Mouse (Mus musculus) midbrain, embryonic 16.5 days (tissue): ENCODE data around the gene Ginm1. TPM values are rescaled to one million over a fixed set of nuclear protein-coding genes. Genes with fewer than 3 reads are reported as not detected.

Source experiments
- ATAC-seq: fragments of 200-750 bp; cut with Nextera tagmentation; 2 replicates; pipeline ENCODE4 v1.8.0; 2017; ENCODE audit warnings: moderate TSS enrichment
- H3K27ac ChIP-seq: fragments of 300-500 bp; sonication (generic); 2 replicates; pipeline ENCODE4 v1.5.1; 2014; ENCODE audit warnings: mild to moderate bottlenecking, low read length, mixed read lengths
- H3K27me3 ChIP-seq: fragments of 300-500 bp; sonication (generic); 2 replicates; pipeline ENCODE4 v1.6.1; 2014; ENCODE audit warnings: low read depth, low read length, mixed read lengths; ENCODE audit not compliant: control insufficient read depth, insufficient read depth
- H3K36me3 ChIP-seq: fragments of 300-500 bp; sonication (generic); 2 replicates; pipeline ENCODE4 v1.6.1; 2014; ENCODE audit warnings: mild to moderate bottlenecking, low read length, moderate library complexity, mixed read lengths; ENCODE audit not compliant: control insufficient read depth, insufficient read depth
- H3K4me1 ChIP-seq: fragments of 300-500 bp; sonication (generic); 2 replicates; pipeline ENCODE4 v1.6.1; 2014; ENCODE audit warnings: mild to moderate bottlenecking, low read length, mixed read lengths; ENCODE audit not compliant: control insufficient read depth, insufficient read depth
- H3K4me2 ChIP-seq: fragments of 300-500 bp; sonication (generic); 2 replicates; pipeline ENCODE4 v1.6.1; 2014; ENCODE audit warnings: mild to moderate bottlenecking, low read length, mixed read lengths
- H3K4me3 ChIP-seq: fragments of 300-500 bp; sonication (generic); 2 replicates; pipeline ENCODE4 v1.5.1; 2014; ENCODE audit warnings: low read depth, mild to moderate bottlenecking, low read length, moderate library complexity, mixed read lengths
- H3K9ac ChIP-seq: fragments of 300-500 bp; sonication (generic); 2 replicates; pipeline ENCODE4 v1.6.1; 2014; ENCODE audit warnings: low read depth, low read length, mixed read lengths
- H3K9me3 ChIP-seq: fragments of 300-500 bp; sonication (generic); replicated peaks from 2 replicates; pipeline ENCODE4 v1.6.1; 2014; ENCODE audit warnings: mild to moderate bottlenecking, low read length, mixed read lengths; ENCODE audit not compliant: control insufficient read depth, poor library complexity, severe bottlenecking
- WGBS: fragments of 180-500 bp; shearing (Covaris S2); extraction: QIAGEN DNeasy Blood & Tissue Kit; methylation state at CpG from one replicate; pipeline ENCODE4 v1.1.7; 2014; 5-methylcytosine and 5-hydroxymethylcytosine counted together
- polyA plus RNA-seq: library from polyadenylated mRNA; unstranded; fragments of >200 nt; fragmentation: Nextera tagmentation; extraction: Ambion mirVana; gene quantifications from 2 replicates; pipeline ENCODE4 v1.2.1, GENCODE M21; 2015

Ginm1 gene
- polyA plus RNA-seq, 1 experiment from 2014 or later: 49.5 TPM

DNA sequence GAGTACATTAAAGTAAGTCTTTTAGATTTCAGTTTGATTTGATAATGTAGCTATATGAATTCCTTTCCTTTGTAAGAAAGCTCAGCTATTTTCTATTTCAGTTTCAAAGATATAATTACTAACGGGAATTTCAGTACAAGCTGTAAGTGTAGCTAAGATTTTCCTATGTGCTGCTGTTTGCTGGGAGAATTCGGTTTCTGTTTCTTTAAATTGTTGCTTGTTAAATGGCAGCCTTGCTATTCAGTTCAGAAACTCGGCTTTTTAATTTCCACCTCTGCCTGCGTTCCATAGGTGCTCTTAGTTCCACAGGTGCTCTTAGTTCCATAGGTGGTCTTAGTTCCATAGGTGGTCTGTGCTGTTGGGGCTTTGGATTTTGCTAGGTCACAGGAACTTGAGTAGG, 26.5 kb upstream of the Ginm1 start:
- ATAC-seq: no peak
- Histone ChIP-seq H3K36me3 (peaks cover 16% of the 10 kb centered on the region), H3K4me3 (no peak overlapping the region), H3K4me1 (no peaks in the 10 kb centered on the region), H3K27ac (no peak overlapping the region), H3K27me3 (no peaks in the 10 kb centered on the region), H3K9ac (no peak overlapping the region), H3K4me2 (no peak overlapping the region), H3K9me3 (no peaks in the 10 kb centered on the region)
- 96% methylated on average over 4 of the region's 4 CpGs for WGBS

DNA sequence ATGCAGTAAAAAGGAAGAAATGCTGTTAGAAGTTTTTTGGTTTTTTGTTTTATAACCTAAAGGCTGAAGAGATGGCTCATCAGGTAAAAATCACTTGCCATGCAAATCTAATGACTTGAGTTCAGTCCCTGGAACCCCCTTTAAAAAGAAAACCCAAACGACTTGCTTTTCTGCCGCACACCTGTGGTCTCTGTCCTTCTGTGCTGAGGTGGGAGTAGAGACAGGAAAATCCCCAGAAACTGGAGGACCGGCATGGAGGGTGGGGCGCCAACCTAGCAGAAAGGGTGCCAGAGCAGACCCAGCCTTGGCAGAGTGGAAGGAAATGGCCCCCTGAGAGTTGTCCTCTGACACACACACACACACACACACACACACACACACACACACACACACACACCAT, 26.1 kb upstream of the Ginm1 start:
- no peaks in the 10 kb centered on the region for H3K4me1 ChIP-seq
- H3K27ac ChIP-seq: no peak overlapping the region
- H3K27me3 ChIP-seq: no peaks in the 10 kb centered on the region
- peaks cover 15% of the 10 kb centered on the region for H3K36me3 ChIP-seq
- no peaks in the 10 kb centered on the region for H3K9me3 ChIP-seq
- no peak for ATAC-seq
- no peak overlapping the region for H3K9ac ChIP-seq
- H3K4me2 ChIP-seq: no peak overlapping the region
- H3K4me3 ChIP-seq: no peak overlapping the region
- WGBS: 96% methylated on average over 4 of the region's 4 CpGs

DNA sequence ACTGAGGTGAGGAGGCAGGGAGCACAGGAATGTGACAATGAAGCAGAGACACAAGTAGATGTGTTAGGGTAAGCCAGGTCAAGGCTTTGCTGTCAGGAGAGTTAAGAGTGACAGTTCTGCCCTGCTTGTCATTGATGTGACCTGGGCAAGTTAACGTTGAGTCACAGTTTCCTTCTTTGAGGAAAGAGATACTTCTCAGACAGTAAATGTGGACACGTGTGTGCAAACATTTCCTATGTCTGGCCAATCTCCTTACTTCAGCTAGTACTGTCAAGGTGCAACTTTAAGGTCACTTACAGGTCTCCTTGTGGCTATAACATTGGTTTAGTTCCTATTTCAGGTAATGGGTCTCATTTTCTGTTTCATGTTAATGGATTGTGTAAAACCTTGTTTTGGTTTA, 23.9 kb upstream of the Ginm1 start:
- H3K4me3 ChIP-seq: no peak overlapping the region
- WGBS: 85% methylated on average over 2 of the region's 2 CpGs

DNA sequence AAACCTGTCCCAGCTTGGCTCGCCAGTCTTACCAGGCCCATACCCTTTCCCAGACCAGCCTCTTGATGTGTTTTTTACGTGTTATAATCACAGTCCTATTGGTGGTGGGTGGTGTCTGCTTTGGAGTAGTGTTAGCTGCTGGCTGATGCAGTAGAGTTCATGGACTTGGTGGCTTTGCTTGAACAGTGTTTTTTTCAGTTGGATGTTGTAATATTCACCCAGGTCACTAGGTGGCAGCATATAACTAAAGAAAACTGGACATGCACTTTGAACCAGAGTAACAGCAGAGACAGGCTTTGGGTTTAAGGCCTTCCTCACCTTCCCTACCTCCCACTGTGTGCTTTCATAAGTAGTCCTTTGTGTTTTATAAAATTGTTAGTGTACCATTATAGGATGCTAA, 17.3 kb upstream of the Ginm1 start:
- Histone ChIP-seq H3K4me2 (no peak overlapping the region), H3K27ac (no peak overlapping the region), H3K4me1 (no peaks in the 10 kb centered on the region), H3K9ac (no peak overlapping the region), H3K9me3 (no peaks in the 10 kb centered on the region), H3K36me3 (peaks cover 23% of the 10 kb centered on the region), H3K27me3 (no peaks in the 10 kb centered on the region), H3K4me3 (no peak overlapping the region)
- peak; percentile 48; the same call in 1 of the 2 replicates for ATAC-seq
- WGBS: 55% methylated on average over 2 of the region's 2 CpGs

More for the DNA sequence above, 23.9 kb upstream of the Ginm1 start:
- no peak overlapping the region for H3K4me2 ChIP-seq
- no peak overlapping the region for H3K9ac ChIP-seq
- no peak overlapping the region for H3K27ac ChIP-seq
- no peak for ATAC-seq
- H3K4me1 ChIP-seq: no peaks in the 10 kb centered on the region
- H3K36me3 ChIP-seq: peaks cover 20% of the 10 kb centered on the region
- H3K27me3 ChIP-seq: no peaks in the 10 kb centered on the region
- no peaks in the 10 kb centered on the region for H3K9me3 ChIP-seq

DNA sequence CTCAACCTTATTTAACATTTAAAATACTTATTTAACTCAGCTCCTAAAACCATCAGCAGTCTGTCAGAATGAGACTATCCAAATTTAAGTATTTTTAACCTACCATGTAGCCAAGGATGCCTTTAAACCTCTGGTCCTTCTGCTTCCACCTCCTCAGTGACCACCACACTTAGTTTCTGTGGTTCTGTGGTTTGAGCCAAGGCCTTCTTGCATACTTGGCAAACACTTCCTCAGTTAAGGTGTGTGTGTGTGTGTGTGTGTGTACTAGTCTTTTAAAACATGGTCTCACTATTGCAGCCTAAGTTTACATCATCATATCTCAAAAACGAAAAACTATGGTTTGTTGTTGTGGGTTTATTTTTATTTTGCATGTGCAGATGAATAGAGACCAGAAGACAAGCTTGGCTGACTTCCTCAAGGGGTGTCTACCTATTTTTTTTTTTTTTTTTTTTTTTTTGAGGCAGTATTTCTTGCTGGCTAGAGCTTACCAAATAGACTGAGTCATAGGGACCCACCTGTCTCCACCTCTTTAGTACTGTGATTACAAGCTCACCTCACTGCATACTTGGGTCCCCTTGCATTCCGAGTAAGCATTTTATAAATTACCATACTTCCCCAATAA, 10.0 kb upstream of the Ginm1 start:
- H3K9ac ChIP-seq: no peak overlapping the region
- H3K36me3 ChIP-seq: peaks cover 21% of the 10 kb centered on the region
- ATAC-seq: no peak
- H3K27me3 ChIP-seq: no peaks in the 10 kb centered on the region
- H3K9me3 ChIP-seq: no peaks in the 10 kb centered on the region
- H3K27ac ChIP-seq: no peak overlapping the region
- 93% methylated on average over 2 of the region's 2 CpGs for WGBS
- no peak overlapping the region for H3K4me3 ChIP-seq
- no peaks in the 10 kb centered on the region for H3K4me1 ChIP-seq
- no peak overlapping the region for H3K4me2 ChIP-seq

DNA sequence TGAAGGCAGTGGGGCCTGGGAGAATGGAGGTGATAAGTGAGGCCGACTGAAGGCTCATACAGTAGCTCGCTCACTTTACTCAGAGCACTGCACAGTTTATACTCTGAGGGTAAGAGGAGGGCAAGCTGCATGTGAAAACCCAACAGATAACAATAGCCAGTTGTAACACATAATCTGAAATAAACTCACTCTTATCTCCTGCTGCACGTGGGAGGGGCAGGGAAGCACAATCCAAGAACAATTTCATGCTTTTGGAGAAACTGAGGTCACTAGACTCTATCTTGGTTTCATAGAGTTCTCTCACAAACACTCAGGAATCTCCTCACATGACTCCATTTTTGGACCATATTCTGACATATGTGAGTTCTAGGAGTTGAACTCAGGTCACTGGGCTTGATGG, 8.6 kb upstream of the Ginm1 start:
- Histone ChIP-seq H3K27me3 (no peaks in the 10 kb centered on the region), H3K4me2 (no peak overlapping the region), H3K9ac (no peak overlapping the region), H3K9me3 (no peaks in the 10 kb centered on the region), H3K4me1 (no peaks in the 10 kb centered on the region), H3K36me3 (peaks cover 24% of the 10 kb centered on the region), H3K4me3 (no peak overlapping the region), H3K27ac (no peak overlapping the region)
- WGBS: 97% methylated on average over 3 of the region's 3 CpGs
- ATAC-seq: no peak

DNA sequence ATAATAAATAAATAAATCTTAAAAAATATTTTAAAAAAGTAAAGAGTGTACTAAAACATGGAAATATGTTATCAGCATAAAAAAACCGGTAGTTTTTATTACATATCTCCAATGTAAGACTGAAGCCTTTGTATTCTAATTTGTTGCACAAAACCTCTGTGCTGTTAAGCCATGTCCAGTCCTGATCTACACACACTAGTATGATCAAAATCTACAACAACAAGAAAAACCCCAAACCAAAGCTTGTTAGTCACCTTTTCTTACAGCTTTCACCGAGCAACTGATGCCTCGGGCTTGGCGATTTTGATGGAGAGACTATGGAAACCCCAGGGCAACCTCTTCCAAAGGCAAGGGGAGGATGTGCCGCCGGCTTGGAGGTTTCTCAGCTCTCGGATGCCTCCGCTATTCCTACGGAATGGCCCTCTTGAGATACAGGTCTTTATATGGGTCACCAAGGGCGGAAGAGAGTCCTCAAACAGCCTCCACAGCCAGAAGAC, 322 bp downstream of the Ginm1 start:
- under 1% methylated on average over 10 of the region's 10 CpGs for WGBS
- H3K4me3 ChIP-seq: peak overlapping the region; percentile 91
- H3K9ac ChIP-seq: peak overlapping the region; percentile 90
- no peaks in the 10 kb centered on the region for H3K27me3 ChIP-seq
- H3K9me3 ChIP-seq: no peaks in the 10 kb centered on the region
- peaks cover 18% of the 10 kb centered on the region for H3K4me1 ChIP-seq
- peak overlapping the region; percentile 84 for H3K27ac ChIP-seq
- H3K36me3 ChIP-seq: peaks cover 8% of the 10 kb centered on the region; the same call in 1 of the 2 replicates
- ATAC-seq: peak; percentile 40
- H3K4me2 ChIP-seq: peak overlapping the region; percentile 63

DNA sequence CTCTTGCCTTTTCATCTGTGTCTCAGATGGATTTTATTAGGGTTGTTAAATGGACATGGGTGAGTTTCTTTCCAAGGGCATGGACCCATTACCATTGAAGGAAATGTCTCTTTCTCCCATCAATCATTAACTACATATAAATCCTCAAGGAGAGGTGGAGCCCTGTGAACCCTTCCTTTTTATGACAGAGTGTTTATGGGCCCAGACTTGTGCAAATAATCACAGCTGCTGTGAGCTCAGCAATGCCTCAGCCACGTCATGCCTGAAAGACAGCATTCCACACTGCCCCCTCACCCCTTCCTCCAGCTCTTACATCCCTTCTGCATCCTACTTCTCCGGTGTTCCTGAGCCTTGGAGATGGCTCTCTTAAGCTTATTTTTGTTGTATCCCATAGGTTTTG, 5.3 kb downstream of the Ginm1 start:
- H3K4me3 ChIP-seq: no peak overlapping the region
- 50% methylated on average over 2 of the region's 2 CpGs for WGBS
- no peak overlapping the region for H3K9ac ChIP-seq
- H3K4me2 ChIP-seq: no peak overlapping the region
- H3K9me3 ChIP-seq: no peaks in the 10 kb centered on the region
- H3K4me1 ChIP-seq: peaks cover 7% of the 10 kb centered on the region
- ATAC-seq: no peak
- H3K27me3 ChIP-seq: no peaks in the 10 kb centered on the region
- peaks cover 5% of the 10 kb centered on the region; the same call in 1 of the 2 replicates for H3K36me3 ChIP-seq
- no peak overlapping the region for H3K27ac ChIP-seq

DNA sequence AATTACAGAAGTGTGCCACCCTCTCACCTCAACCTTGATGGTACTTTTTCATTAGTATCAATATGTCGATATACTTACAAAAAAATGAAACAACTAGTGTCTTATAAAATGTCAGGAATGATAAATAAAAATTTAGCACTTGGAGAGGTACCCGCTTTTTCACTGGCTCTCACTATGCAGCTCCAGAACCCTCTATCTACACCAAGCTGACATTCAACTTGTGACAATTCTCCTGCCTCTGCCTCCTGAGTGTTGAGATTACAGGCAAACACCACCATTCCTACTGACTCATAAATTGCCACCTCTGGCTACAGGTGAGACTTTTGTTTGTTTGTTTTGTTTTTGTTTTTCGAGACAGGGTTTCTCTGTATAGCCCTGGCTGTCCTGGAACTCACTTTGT, 11.4 kb downstream of the Ginm1 start:
- Histone ChIP-seq H3K4me1 (peaks cover 5% of the 10 kb centered on the region; the same call in 1 of the 2 replicates), H3K9ac (peak overlapping the region; percentile 64; the same call in 1 of the 2 replicates), H3K4me2 (peak overlapping the region; percentile 71), H3K4me3 (peak overlapping the region; percentile 60), H3K9me3 (no peaks in the 10 kb centered on the region), H3K27ac (peak overlapping the region; percentile 59; the same call in 1 of the 2 replicates), H3K36me3 (no peaks in the 10 kb centered on the region), H3K27me3 (no peaks in the 10 kb centered on the region)
- WGBS: 61% methylated on average over 3 of the region's 3 CpGs
- peak; percentile 52 for ATAC-seq
